Mouse (Mus musculus) liver, embryonic 12.5 days (tissue): Measurements from ENCODE around the gene Fgf9. TPM values are rescaled to one million over a fixed set of nuclear protein-coding genes. Genes with fewer than 3 reads are reported as not detected.

ENCODE experiments used
- ATAC-seq: fragments of 200-750 bp; cut with Nextera tagmentation; 2 replicates; pipeline ENCODE4 v1.8.0; 2017; ENCODE audit warnings: moderate number of reproducible peaks, mild to moderate bottlenecking, moderate library complexity
- H3K27ac ChIP-seq: fragments of 300-500 bp; sonication (generic); 2 replicates; pipeline ENCODE4 v1.5.1; 2016; ENCODE audit warnings: mild to moderate bottlenecking
- H3K27me3 ChIP-seq: fragments of 300-500 bp; sonication (generic); replicated peaks from 2 replicates; pipeline ENCODE4 v1.6.1; 2016; ENCODE audit warnings: mild to moderate bottlenecking, moderate library complexity
- H3K36me3 ChIP-seq: fragments of 300-500 bp; sonication (generic); 2 replicates; pipeline ENCODE4 v1.6.1; 2016; ENCODE audit warnings: mild to moderate bottlenecking, moderate library complexity
- H3K4me1 ChIP-seq: fragments of 300-500 bp; sonication (generic); 2 replicates; pipeline ENCODE4 v1.6.1; 2016
- H3K4me2 ChIP-seq: fragments of 300-500 bp; sonication (generic); 2 replicates; pipeline ENCODE4 v1.6.1; 2016; ENCODE audit warnings: mild to moderate bottlenecking, moderate library complexity
- H3K4me3 ChIP-seq: fragments of 300-500 bp; sonication (generic); 2 replicates; pipeline ENCODE4 v1.5.1; 2016; ENCODE audit warnings: mild to moderate bottlenecking, moderate library complexity
- H3K9ac ChIP-seq: fragments of 300-500 bp; sonication (generic); 2 replicates; pipeline ENCODE4 v1.6.1; 2016; ENCODE audit warnings: mild to moderate bottlenecking, moderate library complexity
- H3K9me3 ChIP-seq: fragments of 300-500 bp; sonication (generic); replicated peaks from 2 replicates; pipeline ENCODE4 v1.6.1; 2016; ENCODE audit warnings: mild to moderate bottlenecking, moderate library complexity
- WGBS: fragments of 180-500 bp; shearing (Covaris S2); methylation state at CpG from one replicate; pipeline ENCODE4 v1.1.7; 2016; ENCODE audit not compliant: insufficient replicate concordance; 5-methylcytosine and 5-hydroxymethylcytosine counted together
- polyA plus RNA-seq: library from polyadenylated mRNA; unstranded; fragments of >200 nt; fragmentation: Nextera tagmentation; extraction: Ambion mirVana; gene quantifications from 2 replicates; pipeline ENCODE4 v1.2.1, GENCODE M21; 2016

Gene Fgf9
- polyA plus RNA-seq, 1 experiment from 2014 or later, result 0.98 TPM

DNA sequence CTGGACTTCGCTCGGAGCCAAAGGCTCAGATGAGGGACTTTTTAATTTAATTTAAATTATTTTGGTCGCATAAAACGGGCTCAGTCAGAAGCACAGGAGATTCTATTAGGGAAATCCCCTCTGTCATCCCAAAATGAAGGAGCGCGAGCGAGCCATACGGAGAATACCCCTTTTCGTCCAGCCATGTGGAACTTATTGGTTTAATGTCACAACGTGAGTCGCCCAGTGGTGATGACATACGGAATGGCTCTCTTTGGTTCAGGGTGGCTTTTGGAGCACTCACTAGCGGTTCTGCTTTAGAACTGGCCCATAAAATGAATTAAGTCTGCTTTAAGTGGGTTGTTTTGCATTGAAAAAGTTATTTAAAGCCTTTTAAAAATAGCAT is 80.1 kb downstream of the Fgf9 start:
- ATAC-seq, result no peak
- no peak overlapping the region for H3K4me3 ChIP-seq
- no peak overlapping the region for H3K9ac ChIP-seq
- H3K9me3 ChIP-seq, result no peaks in the 10 kb centered on the region
- no peaks in the 10 kb centered on the region for H3K4me1 ChIP-seq
- no peaks in the 10 kb centered on the region for H3K27me3 ChIP-seq
- H3K36me3 ChIP-seq, result no peaks in the 10 kb centered on the region
- WGBS, result 82% methylated on average over 13 of the region's 13 CpGs
- H3K27ac ChIP-seq, result no peak overlapping the region
- H3K4me2 ChIP-seq, result no peak overlapping the region

DNA sequence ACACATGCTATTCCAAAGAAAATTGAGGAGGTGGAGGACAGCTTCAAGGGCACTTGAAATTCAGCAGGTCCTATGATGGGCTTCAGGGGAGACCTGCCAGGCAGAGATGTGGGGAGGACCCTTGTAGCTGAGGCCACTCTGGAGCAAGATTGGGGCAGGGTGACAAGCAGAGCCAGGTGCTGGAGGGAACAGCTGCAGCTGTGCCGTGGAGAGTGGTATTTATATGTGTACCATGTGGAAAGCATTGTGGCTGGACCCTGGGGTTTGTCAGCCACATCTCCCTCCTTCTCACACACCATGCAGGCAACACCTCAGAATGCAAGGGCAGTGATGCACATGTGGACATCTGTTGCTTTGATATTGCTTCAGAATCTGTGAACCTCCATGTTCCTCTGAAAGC is 81.8 kb downstream of the Fgf9 start:
- 42% methylated on average over 1 of the region's 1 CpGs for WGBS
- Histone ChIP-seq H3K4me1 (no peaks in the 10 kb centered on the region), H3K27ac (no peak overlapping the region), H3K4me2 (no peak overlapping the region), H3K4me3 (no peak overlapping the region), H3K36me3 (no peaks in the 10 kb centered on the region), H3K9ac (no peak overlapping the region), H3K27me3 (no peaks in the 10 kb centered on the region), H3K9me3 (no peaks in the 10 kb centered on the region)
- ATAC-seq, result no peak

- Histone ChIP-seq H3K4me1 (no peaks in the 10 kb centered on the region), H3K9ac (no peak overlapping the region), H3K27ac (no peak overlapping the region), H3K4me3 (no peak overlapping the region), H3K27me3 (no peaks in the 10 kb centered on the region), H3K36me3 (no peaks in the 10 kb centered on the region), H3K9me3 (no peaks in the 10 kb centered on the region), H3K4me2 (no peak overlapping the region)
- WGBS, result 60% methylated on average over 15 of the region's 15 CpGs
- ATAC-seq, result no peak
Measured at GRCm38 (mm10) chr14:58153470-58154416, 83.4 kb downstream of the Fgf9 start.

DNA sequence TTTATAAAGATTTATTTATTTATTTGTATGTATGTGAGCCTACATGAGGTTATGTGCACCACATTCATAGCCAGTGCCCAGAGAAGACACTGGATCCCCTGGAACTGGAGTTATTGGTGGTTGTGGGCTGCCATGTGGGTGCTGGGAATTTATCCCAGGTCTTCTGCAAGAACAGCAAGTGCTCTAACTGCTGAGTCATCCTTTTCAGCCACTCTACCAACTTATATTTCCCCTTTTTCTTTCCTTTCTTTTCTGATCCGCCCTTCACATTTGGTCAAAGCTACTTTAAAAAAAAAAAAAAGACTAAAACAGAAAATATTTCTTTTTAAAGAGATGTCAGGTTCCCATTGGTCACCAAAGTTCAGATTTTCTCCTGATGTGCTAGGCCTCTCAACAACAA is 90.3 kb downstream of the Fgf9 start:
- WGBS, result 57% methylated on average over 1 of the region's 1 CpGs
- no peak overlapping the region for H3K27ac ChIP-seq
- no peak overlapping the region for H3K4me2 ChIP-seq
- no peak overlapping the region for H3K9ac ChIP-seq
- H3K27me3 ChIP-seq, result no peaks in the 10 kb centered on the region
- ATAC-seq, result no peak
- H3K9me3 ChIP-seq, result no peaks in the 10 kb centered on the region
- no peak overlapping the region for H3K4me3 ChIP-seq
- no peaks in the 10 kb centered on the region for H3K4me1 ChIP-seq
- H3K36me3 ChIP-seq, result no peaks in the 10 kb centered on the region

Other genes starting within 250 kb of the Fgf9 start
- gene Ska3, start 244.4 kb upstream of the Fgf9 start, polyA plus RNA-seq, result 28.6 and 30.1 TPM in 2 replicates
- gene Mrpl57, start 244.3 kb upstream of the Fgf9 start, polyA plus RNA-seq, result 193 and 200 TPM in 2 replicates
- gene Zdhhc20, start 180.3 kb upstream of the Fgf9 start, polyA plus RNA-seq, result 17.5 and 18.4 TPM in 2 replicates
- 49.9 and 51.5 TPM in 2 replicates for gene Micu2, start 71.3 kb upstream of the Fgf9 start, polyA plus RNA-seq